Mouse (Mus musculus) heart, adult 2 months (tissue): ENCODE measurements around the gene Selenom.
A peak's percentile ranks its signal among the peaks of the same experiment; 100 is the strongest.

Experiments used
- CTCF ChIP-seq: fragments of 200-600 bp; IDR thresholded peaks from 2 replicates; pipeline ENCODE4 v1.8.1; 2022; ENCODE audit warnings: antibody characterized with exemption, mild to moderate bottlenecking, moderate library complexity
- EP300 ChIP-seq: fragments of 200-500 bp; IDR thresholded peaks from 2 replicates; pipeline ENCODE4 v1.6.1; 2011; ENCODE audit warnings: low read depth, low read length, control low read depth; ENCODE audit not compliant: insufficient read depth
- POLR2A ChIP-seq: fragments of 200-500 bp; IDR thresholded peaks from 2 replicates; pipeline ENCODE4 v1.6.1; 2011; ENCODE audit warnings: mild to moderate bottlenecking, low read depth, low read length, control low read depth; ENCODE audit not compliant: insufficient read depth

DNA sequence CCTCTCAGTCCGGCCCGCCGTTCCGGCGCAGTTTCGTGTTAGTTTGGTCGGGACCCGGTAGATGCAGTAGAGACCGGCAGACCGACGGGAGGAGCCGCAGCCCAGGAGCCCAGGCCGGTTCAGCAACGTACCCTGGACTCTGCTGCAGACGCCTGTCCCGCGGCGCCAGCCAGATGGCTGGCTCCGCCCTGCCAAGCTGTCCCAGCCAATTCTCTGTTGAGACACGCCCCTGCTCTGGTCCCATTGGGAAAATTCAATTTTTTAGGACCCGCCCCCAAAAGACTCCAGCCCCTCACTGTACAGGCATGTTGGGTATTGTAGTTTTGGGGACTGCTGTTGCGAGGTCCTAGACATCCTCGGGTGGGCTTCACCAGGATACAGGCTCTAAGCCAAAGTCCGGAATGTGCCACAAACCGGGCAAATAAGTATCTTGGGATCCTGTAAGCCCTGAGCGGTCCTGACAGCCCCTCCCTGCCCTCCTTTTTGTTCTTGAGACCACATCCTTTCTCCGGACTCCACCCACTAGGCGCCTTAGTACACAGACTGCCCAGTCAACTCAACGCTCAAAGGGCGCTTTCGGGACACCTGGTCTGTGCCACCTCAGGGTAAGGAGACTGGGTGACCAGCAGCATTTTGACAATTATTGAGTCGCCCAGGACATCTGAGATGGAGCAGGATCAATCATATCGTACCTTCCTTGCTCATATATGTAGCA, 24.8 kb downstream of the Selenom start:
- TF ChIP-seq CTCF (peak; percentile 17; the same call in 1 of the 2 replicates), POLR2A (peak; percentile 98), EP300 (peak; percentile 62)
